8 mouse cellular contexts compared by ENCODE assay signal in the genomic region with DNA sequence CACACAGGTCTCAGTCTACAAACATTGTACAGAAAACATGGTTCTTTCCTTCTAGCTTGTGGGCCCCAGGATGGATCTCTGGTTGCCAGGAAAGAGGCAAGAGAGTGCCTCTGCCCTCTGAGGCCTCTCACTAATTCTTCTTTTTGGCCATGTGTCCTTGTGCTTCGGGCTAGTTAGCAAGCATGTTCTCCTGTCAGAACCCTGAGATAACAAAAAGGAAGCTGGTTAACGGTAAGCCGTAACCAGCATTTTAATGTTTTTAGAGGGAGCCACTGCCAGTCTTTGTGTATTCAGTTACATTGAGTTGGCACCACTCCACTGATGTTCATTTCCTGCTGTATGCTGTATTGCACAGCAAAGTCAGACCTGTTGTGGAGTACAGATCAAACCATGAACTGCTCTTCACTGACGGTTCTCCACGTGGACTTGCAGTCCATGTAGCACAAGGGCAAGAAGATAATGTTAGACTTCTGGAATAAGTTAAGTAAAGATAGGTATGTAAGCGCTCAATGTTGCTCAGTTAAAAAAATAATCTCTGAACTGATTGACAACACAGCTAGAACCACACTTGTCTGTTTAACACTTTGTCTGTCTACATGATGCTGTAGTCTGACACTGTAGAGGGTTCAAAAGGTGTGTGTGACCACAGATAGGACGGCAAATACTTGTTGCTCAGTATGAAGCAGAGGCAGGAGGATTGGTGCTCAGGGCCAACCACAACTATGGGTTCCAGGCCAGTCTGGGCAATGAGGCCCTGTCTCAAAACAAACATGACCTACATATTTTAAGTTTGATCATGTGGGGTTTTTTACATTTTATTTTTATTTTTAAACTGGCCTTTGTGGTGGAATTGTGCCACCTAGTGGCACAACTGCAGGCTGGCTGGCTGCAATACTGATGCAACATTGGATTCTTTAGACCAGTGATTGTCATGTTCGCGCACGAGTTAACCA. TPM values are rescaled to one million over a fixed set of nuclear protein-coding genes. Genes with fewer than 3 reads are reported as not detected.
DNase-seq lines count a peak whose midpoint lies in the region; ATAC-seq and TF ChIP-seq lines count a peak whose summit lies in the region.

No protein-coding gene starts in this region.

- no peak for ATAC-seq in heart, embryonic 13.5 days (ENCODE audit: extremely low read depth, insufficient number of reproducible peaks, low FRiP score, low TSS enrichment)
- ATAC-seq in lung, embryonic 14.5 days (ENCODE audit: insufficient read depth), result peak; percentile 44; the same call in 1 of the 2 replicates
- ATAC-seq in stomach, postnatal 0 days (ENCODE audit: low FRiP score, low TSS enrichment), result peak; percentile 53
- no peak for ATAC-seq in erythroblast, adult 5-6 weeks (replicated peaks; ENCODE audit: low FRiP score, poor library complexity, severe bottlenecking)

- TF ChIP-seq EP300 in stomach, postnatal 0 days (optimal IDR thresholded peaks at IDR 0.05), result no peak

- H3K4me3 ChIP-seq in bone marrow macrophage, adult 2 months (ENCODE audit: insufficient read depth, low read length), result no peak overlapping the region
- H3K4me3 ChIP-seq in heart, embryonic 13.5 days, result no peak overlapping the region
- H3K4me3 ChIP-seq in lung, embryonic 14.5 days (ENCODE audit: low read depth, low read length), result no peak overlapping the region
- H3K4me3 ChIP-seq in stomach, postnatal 0 days (ENCODE audit: low read depth, low read length), result no peak overlapping the region

- no peaks in the 10 kb centered on the region for H3K9me3 ChIP-seq in heart, embryonic 13.5 days
- H3K9me3 ChIP-seq in lung, embryonic 14.5 days (ENCODE audit: low read depth, low read length), result no peaks in the 10 kb centered on the region
- no peaks in the 10 kb centered on the region for H3K9me3 ChIP-seq in stomach, postnatal 0 days (ENCODE audit: control insufficient read depth, low read length)

- H3K4me1 ChIP-seq in bone marrow macrophage, adult 2 months (ENCODE audit: control insufficient read depth, insufficient read depth, low read length), result peaks cover 45% of the 10 kb centered on the region
- H3K4me1 ChIP-seq in heart, embryonic 13.5 days, result peaks cover 58% of the 10 kb centered on the region
- peaks cover 6% of the 10 kb centered on the region; the same call in 1 of the 2 replicates for H3K4me1 ChIP-seq in lung, embryonic 14.5 days (ENCODE audit: insufficient read depth)
- H3K4me1 ChIP-seq in stomach, postnatal 0 days (replicated peaks; ENCODE audit: control insufficient read depth, insufficient read depth), result peaks cover 11% of the 10 kb centered on the region

- peak overlapping the region; percentile 58 for H3K9ac ChIP-seq in heart, embryonic 13.5 days
- H3K9ac ChIP-seq in lung, embryonic 14.5 days, result no peak overlapping the region
- H3K9ac ChIP-seq in stomach, postnatal 0 days (ENCODE audit: low read length), result no peak overlapping the region

- H3K4me2 ChIP-seq in heart, embryonic 13.5 days, result no peak overlapping the region
- H3K4me2 ChIP-seq in lung, embryonic 14.5 days, result no peak overlapping the region
- H3K4me2 ChIP-seq in stomach, postnatal 0 days (replicated peaks; ENCODE audit: low read depth), result no peak overlapping the region

- no peaks in the 10 kb centered on the region for H3K27me3 ChIP-seq in heart, embryonic 13.5 days (replicated peaks)
- no peaks in the 10 kb centered on the region for H3K27me3 ChIP-seq in lung, embryonic 14.5 days (ENCODE audit: insufficient read depth, low read length)
- no peaks in the 10 kb centered on the region for H3K27me3 ChIP-seq in stomach, postnatal 0 days (ENCODE audit: control insufficient read depth, insufficient read depth, low read length)

- peak; percentile 98 for TF ChIP-seq CTCF in bone marrow macrophage, adult 2 months (IDR thresholded peaks at IDR 0.05; ENCODE audit: low read depth, low read length)
- TF ChIP-seq CTCF in lung, embryonic 14.5 days (IDR thresholded peaks at IDR 0.05; ENCODE audit: low read depth), result peak; percentile 82
- TF ChIP-seq CTCF in stomach, postnatal 0 days (IDR thresholded peaks at IDR 0.05; ENCODE audit: low read depth), result peak; percentile 88

- peak; percentile 26 for DNase-seq in gastrocnemius, postnatal 10 days
- no peak for DNase-seq in gastrocnemius, postnatal 25 days
- peak; percentile 49 to 56 for DNase-seq in B cell, adult 2 months
- peak; percentile 78 for DNase-seq in lung, embryonic 14.5 days
- DNase-seq in stomach, postnatal 0 days (ENCODE audit: low spot score), result no peak

- WGBS in heart, embryonic 13.5 days, result 43% methylated on average over 10 of the region's 10 CpGs
- whole genome bisulfite sequencing in lung, embryonic 14.5 days, result 53% methylated on average over 10 of the region's 10 CpGs
- 43% methylated on average over 10 of the region's 10 CpGs for WGBS in stomach, postnatal 0 days

- peak overlapping the region; percentile 56 for H3K27ac ChIP-seq in bone marrow macrophage, adult 2 months (ENCODE audit: insufficient read depth, low read depth, low read length)
- H3K27ac ChIP-seq in heart, embryonic 13.5 days (replicated peaks), result peak overlapping the region; percentile 40
- peak overlapping the region; percentile 59; the same call in 1 of the 2 replicates for H3K27ac ChIP-seq in lung, embryonic 14.5 days (ENCODE audit: low read depth)
- H3K27ac ChIP-seq in stomach, postnatal 0 days (replicated peaks), result peak overlapping the region; percentile 67

- peaks cover 34% of the 10 kb centered on the region for H3K36me3 ChIP-seq in heart, embryonic 13.5 days
- H3K36me3 ChIP-seq in lung, embryonic 14.5 days (ENCODE audit: insufficient read depth), result peaks cover 27% of the 10 kb centered on the region
- H3K36me3 ChIP-seq in stomach, postnatal 0 days (ENCODE audit: control insufficient read depth, insufficient read depth, low read length), result peaks cover 10% of the 10 kb centered on the region; the same call in 1 of the 2 replicates

- TF ChIP-seq POLR2A in bone marrow macrophage, adult 2 months (IDR thresholded peaks at IDR 0.05; ENCODE audit: borderline replicate concordance, low read depth, low read length), result no peak

RNA-seq across cellular contexts. Expression of a gene that starts 53.4 kb away (rescaled TPM):
- 10 to 100 TPM; 12.2 to 17.2 TPM for total RNA-seq in gastrocnemius, postnatal 10 days (2021)
- 10 to 100 TPM; 11.3 to 13.5 TPM for total RNA-seq in gastrocnemius, postnatal 25 days (2021)
- 118 and 119 TPM in 2 replicates for polyA plus RNA-seq in bone marrow macrophage, adult 2 months (2012; ENCODE audit: insufficient read depth, insufficient read length, missing spikeins)
- polyA plus RNA-seq in heart, embryonic 13.5 days (2015; fragmentation: Nextera tagmentation; extraction: Ambion mirVana), result 10.5 and 11.2 TPM in 2 replicates
- polyA plus RNA-seq in lung, embryonic 14.5 days (2014; fragmentation: Nextera tagmentation; extraction: Ambion mirVana), result 17.4 and 17.7 TPM in 2 replicates
- 7.5 and 8.3 TPM in 2 replicates for polyA plus RNA-seq in stomach, postnatal 0 days (2015; fragmentation: Nextera tagmentation; extraction: Ambion mirVana)
- total RNA-seq in erythroblast, adult 5-6 weeks (2015; ENCODE audit: low replicate concordance), result 9.2 and 13.4 TPM in 2 replicates
- total RNA-seq in erythroblast, adult 5-6 weeks (2017; ENCODE audit: low replicate concordance), result 10.4 and 12.7 TPM in 2 replicates

Comparison
In these comparisons a context has a peak if more than half of its experiments do, and no peak if none do; other contexts are left out.
1. DNase-seq: peak in gastrocnemius, postnatal 10 days (single experiment), B cell, adult 2 months (2 of 2) and lung, embryonic 14.5 days (single experiment); none in gastrocnemius, postnatal 25 days (single experiment) and stomach, postnatal 0 days (single experiment).
2. ATAC-seq: peak in lung, embryonic 14.5 days (single experiment) and stomach, postnatal 0 days (single experiment); none in heart, embryonic 13.5 days (single experiment) and erythroblast, adult 5-6 weeks (single experiment).
3. Peak in every context shown above with its lines, with median percentiles within 50 percentile points of each other: H3K27ac ChIP-seq and CTCF ChIP-seq.